Mouse (Mus musculus) lung, postnatal 0 days (tissue): ENCODE results near the gene Gmip.

Source experiments
- CTCF ChIP-seq: IDR thresholded peaks from 2 replicates; pipeline ENCODE4 v1.5.1; 2016; ENCODE audit warnings: antibody characterized with exemption, mild to moderate bottlenecking
- EP300 ChIP-seq: IDR thresholded peaks from 2 replicates; pipeline ENCODE4 v1.6.1; 2016; ENCODE audit warnings: antibody characterized with exemption, mild to moderate bottlenecking, control low read depth

GRCm38 (mm10) chr8:69815396-69815795, 6.9 kb downstream of the Gmip start:
- TF ChIP-seq CTCF (no peak), EP300 (no peak)
